Mouse (Mus musculus): ENCODE data around the gene Idh3g. TPM values are rescaled to one million over a fixed set of nuclear protein-coding genes. Genes with fewer than 3 reads are reported as not detected.

Idh3g gene
- 124 TPM for total RNA-seq (2023)

DNA sequence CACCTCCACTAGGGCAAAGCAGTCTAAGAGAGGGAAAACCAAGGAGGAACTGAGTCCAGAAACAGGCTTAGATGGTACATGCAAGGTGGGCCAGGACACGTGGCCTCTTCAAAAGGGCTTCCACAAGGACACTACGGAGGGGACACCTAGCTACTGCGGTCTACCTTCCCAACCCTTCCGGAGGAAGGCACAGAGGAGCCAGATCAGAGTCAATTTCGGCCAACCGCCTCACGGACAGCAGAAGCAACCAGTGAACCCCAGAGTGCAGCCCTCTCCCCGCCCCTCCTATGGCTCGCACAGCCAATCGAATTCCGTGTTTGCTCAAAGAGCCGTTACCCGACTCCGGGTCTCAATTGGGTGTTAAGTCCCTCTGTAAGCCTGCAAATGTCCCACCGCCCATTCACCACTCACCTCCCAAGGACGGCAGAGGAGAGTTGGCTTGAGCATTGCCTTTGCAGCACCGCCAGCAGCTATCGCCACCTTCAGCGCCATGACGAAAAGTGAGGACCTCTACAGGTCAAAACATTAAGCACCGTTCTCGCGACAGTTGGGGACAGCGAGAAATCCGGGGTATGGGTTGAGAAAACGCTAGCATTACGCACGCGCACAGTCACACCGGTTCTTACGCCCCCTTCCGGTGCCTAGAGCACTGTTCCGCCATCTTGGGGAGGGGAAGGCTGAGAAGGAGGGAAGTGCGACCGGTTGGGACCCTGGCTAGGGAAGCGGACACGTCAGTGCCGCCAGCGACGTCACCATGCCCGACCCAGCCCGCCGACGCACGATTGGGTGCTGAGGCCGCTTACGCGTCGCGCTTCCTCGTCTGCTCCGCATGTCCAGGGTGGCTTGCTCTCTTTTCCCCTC is at the start of gene Idh3g, which contains the start of gene Ssr4:
Idh3g (minus strand) TSS at position 534 of the 861 bp plus-strand sequence.
Ssr4 (plus strand) TSS at position 665 of the 861 bp plus-strand sequence.

DNA sequence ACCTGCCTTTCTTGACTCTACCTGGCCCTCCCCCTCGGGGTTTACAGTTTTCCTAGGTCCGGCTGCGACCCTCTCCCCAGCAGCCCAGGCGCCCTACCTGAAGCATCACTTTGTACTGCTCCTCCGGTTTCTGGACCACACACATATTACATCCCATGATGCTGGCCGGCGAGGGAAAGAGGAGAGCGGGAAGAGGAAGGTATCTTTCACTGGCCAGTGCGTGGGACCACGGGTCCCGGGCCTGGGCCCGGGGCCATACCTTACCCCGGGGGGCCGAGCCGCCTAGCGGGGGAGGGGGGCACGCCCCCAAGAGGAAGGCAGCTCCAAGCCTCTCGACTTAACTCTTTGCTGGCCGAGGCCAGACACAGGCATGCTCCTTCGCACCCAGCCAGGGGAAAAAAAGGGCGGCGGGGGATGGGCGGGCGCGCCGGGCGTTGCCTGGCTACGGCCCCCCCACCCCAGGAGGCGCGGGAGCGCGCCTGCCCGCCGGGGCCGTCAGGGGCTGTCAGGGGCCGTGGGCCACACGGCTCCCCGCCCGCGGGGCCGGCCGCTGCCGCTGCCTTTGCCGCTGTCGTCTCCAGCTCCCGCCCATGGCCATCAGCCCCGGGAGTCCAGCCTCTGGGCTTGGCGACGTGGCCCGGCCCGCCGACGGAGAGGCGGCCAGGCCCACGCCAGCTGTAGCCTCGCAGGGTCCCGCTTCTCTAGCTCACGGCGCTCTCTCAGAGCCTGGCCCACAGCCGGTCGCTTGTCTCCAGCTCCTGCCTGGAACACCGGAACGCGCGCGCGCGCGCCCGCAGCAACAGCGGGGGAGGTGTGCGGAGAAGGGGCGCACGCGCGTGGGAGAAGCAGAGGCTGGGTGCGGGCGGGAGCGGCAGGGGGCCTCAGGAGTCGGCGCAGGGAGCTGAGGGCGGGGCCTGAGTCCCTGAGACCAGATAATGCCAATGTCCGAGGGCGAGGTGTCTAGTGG is 37.8 kb upstream of the Idh3g start, which contains the start of gene Pdzd4:
Pdzd4 (minus strand) TSS at position 785 of the 967 bp plus-strand sequence.

DNA sequence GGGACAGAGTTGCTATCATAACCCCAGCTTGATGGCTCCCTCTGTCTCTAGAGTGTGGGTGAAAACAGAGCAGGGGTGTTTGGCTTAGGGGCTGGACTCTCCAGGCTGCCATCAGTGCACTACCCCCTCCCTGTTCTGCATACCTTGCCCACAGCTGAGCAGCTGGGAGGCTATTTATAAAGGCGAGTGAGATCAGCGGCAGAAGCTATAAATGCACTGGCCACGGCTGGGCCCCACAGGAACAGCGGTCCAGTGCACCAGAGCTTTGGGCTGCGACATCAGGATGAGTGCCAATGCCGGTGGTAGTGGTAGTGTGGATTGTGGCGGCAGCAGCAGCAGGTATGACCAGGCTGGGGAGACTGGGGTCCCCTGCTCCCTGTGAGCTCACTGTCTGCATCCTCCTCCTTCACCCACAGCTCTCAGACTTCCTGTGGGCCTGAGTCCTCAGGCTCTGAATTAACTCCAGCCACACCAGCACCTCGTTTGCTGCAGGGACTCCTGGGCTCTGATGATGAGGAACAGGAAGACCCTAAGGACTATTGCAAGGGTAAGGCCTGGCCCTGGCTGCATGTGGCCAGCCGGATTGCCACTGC is 12.4 kb downstream of the Idh3g start, which contains the start of gene Srpk3:
Srpk3 (plus strand) TSS at position 238 of the 593 bp plus-strand sequence.

DNA sequence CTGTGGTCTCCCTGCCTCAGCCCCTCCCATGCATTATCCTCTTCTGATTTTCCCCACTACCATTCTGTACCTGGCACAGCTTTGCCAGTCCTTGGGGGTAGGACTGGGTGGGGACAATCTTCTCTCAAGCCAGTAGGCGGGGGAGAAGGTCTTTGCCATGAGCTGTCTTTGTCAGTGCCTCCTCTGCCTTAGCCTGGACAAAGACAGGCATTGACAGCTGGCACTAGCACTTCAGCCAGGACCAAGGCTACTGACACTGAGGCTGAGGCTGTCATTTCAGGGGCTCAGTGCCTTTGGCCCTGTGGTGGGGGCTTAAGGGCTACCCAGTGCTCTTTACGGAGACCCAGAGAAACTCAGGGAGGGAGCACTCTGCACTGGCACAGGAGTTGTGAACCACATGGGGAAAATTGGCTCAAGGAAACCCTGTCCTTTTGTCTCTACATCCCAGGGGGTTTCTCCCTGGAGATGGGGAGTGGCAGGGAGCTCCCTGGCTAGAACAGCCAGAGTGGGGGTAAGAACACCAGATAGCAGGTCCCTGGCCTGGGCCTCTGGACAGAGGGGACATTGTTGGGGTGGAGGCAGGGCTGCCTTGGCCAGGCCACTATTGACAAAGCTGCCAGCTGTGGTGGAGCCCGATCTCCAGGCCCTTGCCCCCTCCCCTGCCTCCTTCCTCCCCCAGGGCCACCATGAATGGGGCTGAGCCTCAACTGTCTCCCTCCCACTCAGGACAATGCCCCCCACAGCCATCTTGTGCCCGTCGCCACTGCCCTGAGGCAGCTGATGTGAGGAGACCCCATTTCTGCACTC is 30.2 kb downstream of the Idh3g start, which contains the start of gene Plxnb3:
Plxnb3 (plus strand) TSS at position 757 of the 807 bp plus-strand sequence.

Other genes with a start within 250 kb of the Idh3g start
- gene Dusp9, start 147.5 kb downstream of the Idh3g start, total RNA-seq (2023) = 0.31 TPM
- 2.1 TPM for gene Pnck, start 126.8 kb downstream of the Idh3g start, total RNA-seq (2023)
- gene Slc6a8, start 113.7 kb downstream of the Idh3g start, total RNA-seq (2023) = 0.58 TPM
- gene Bcap31, start 70.7 kb downstream of the Idh3g start, total RNA-seq (2023) = 111 TPM
- gene Abcd1, start 70.3 kb downstream of the Idh3g start, total RNA-seq (2023) = 32.7 TPM
- gene Plxnb3, start 29.8 kb downstream of the Idh3g start, total RNA-seq (2023) = not detected
- 9.7 TPM for gene Srpk3, start 12.5 kb downstream of the Idh3g start, total RNA-seq (2023)
- 116 TPM for gene Ssr4, start 131 bp upstream of the Idh3g start, total RNA-seq (2023)
- 1.2 TPM for gene Pdzd4, start 38.1 kb upstream of the Idh3g start, total RNA-seq (2023)
- gene Avpr2, start 105.2 kb upstream of the Idh3g start, total RNA-seq (2023) = not detected
- gene L1cam, start 109.2 kb upstream of the Idh3g start, total RNA-seq (2023) = 21.3 TPM
- gene Arhgap4, start 135.0 kb upstream of the Idh3g start, total RNA-seq (2023) = 313 TPM
- gene Naa10, start 135.0 kb upstream of the Idh3g start, total RNA-seq (2023) = 69.4 TPM
- 3.4 TPM for gene Renbp, start 144.0 kb upstream of the Idh3g start, total RNA-seq (2023)
- 93.0 TPM for gene Hcfc1, start 179.5 kb upstream of the Idh3g start, total RNA-seq (2023)
- gene Irak1, start 237.0 kb upstream of the Idh3g start, total RNA-seq (2023) = 127 TPM

Data from CD8-positive naive resting alpha-beta T cell, adult 57 days (primary cell).